In genomic region chr2:48734521-48734920, GRCm38 (mm10) we compare ENCODE assay signal across 12 mouse cellular contexts.
DNase-seq lines count a peak whose midpoint lies in the region; ATAC-seq and TF ChIP-seq lines count a peak whose summit lies in the region.
"Had no signal": no experiment of that assay in that cellular context is flagged by ENCODE, and none has a peak within 500 bp of the region (broad histone marks: within the 10 kb centered on the region; RNA-seq: fewer than 3 reads in every experiment).

No protein-coding gene starts in this region.

- H3K4me3 ChIP-seq in heart, embryonic 12.5 days: no peak overlapping the region
- no peak overlapping the region for H3K4me3 ChIP-seq in lung, adult 2 months (replicated peaks; ENCODE audit: extremely low read depth, low read depth, low read length)
- H3K4me3 ChIP-seq: embryonic facial prominence, embryonic 13.5 days had no signal

- H3K9ac ChIP-seq in heart, embryonic 12.5 days: no peak overlapping the region
- H3K9ac ChIP-seq: embryonic facial prominence, embryonic 13.5 days; liver, postnatal 0 days had no signal

- H3K9me3 ChIP-seq in heart, embryonic 12.5 days (replicated peaks): no peaks in the 10 kb centered on the region
- H3K9me3 ChIP-seq: embryonic facial prominence, embryonic 13.5 days had no signal

- peak; percentile 43 to 50 for DNase-seq in heart, adult 18-20 months
- DNase-seq in 3T3-L1 (ENCODE audit: low read depth, low spot score): peak; percentile 36
- DNase-seq in gastrocnemius, adult 8-10 months (ENCODE audit: low spot score in 2 of 2): peak; percentile 10 to 52
- DNase-seq in lung, adult 2 months: peak; percentile 4
- no peak for DNase-seq in cerebellum, postnatal 14 days
- DNase-seq: liver, postnatal 0 days had no signal

- no peaks in the 10 kb centered on the region for H3K27me3 ChIP-seq in heart, embryonic 12.5 days (replicated peaks)
- H3K27me3 ChIP-seq: embryonic facial prominence, embryonic 13.5 days had no signal

- no peak for TF ChIP-seq CTCF in lung, adult 2 months (IDR thresholded peaks at IDR 0.05; ENCODE audit: insufficient read depth, low read length)

- WGBS in heart, embryonic 12.5 days: 60% methylated on average over 6 of the region's 6 CpGs
- WGBS in lung, adult 2 months: 49% methylated on average over 6 of the region's 6 CpGs

- no peak for TF ChIP-seq POLR2A in lung, adult 2 months (IDR thresholded peaks at IDR 0.05; ENCODE audit: borderline replicate concordance, extremely low read depth, low read depth, low read length)

- H3K4me2 ChIP-seq in heart, embryonic 12.5 days: no peak overlapping the region
- H3K4me2 ChIP-seq: embryonic facial prominence, embryonic 13.5 days had no signal

- H3K4me1 ChIP-seq in heart, embryonic 12.5 days (replicated peaks): no peaks in the 10 kb centered on the region
- H3K4me1 ChIP-seq in lung, adult 2 months (ENCODE audit: control insufficient read depth, insufficient read depth, low read length): peaks cover 3% of the 10 kb centered on the region; the same call in 1 of the 2 replicates
- H3K4me1 ChIP-seq: embryonic facial prominence, embryonic 13.5 days had no signal

- no peak overlapping the region for H3K27ac ChIP-seq in heart, embryonic 12.5 days (ENCODE audit: poor library complexity, severe bottlenecking)
- H3K27ac ChIP-seq: embryonic facial prominence, embryonic 13.5 days; kidney, postnatal 0 days had no signal

- H3K36me3 ChIP-seq in heart, embryonic 12.5 days: no peaks in the 10 kb centered on the region
- H3K36me3 ChIP-seq: embryonic facial prominence, embryonic 13.5 days had no signal

- ATAC-seq in heart, embryonic 12.5 days (ENCODE audit: insufficient number of reproducible peaks, low FRiP score): no peak
- no peak for ATAC-seq in frontal cortex, adult (ENCODE audit: low TSS enrichment)
- ATAC-seq: forebrain, embryonic 16.5 days; liver, postnatal 0 days; Patski had no signal

Comparison
In these comparisons a context has a peak if more than half of its experiments do, and no peak if none do; other contexts are left out.
1. DNase-seq: peak in heart, adult 18-20 months (2 of 2), 3T3-L1 (single experiment), gastrocnemius, adult 8-10 months (2 of 2) and lung, adult 2 months (single experiment); none in cerebellum, postnatal 14 days (0 of 2).